Mouse (Mus musculus) lung, postnatal 0 days (tissue): ENCODE data around the gene Camta1.
A peak's percentile ranks its signal among the peaks of the same experiment; 100 is the strongest.

Experiments
- CTCF ChIP-seq: IDR thresholded peaks from 2 replicates; pipeline ENCODE4 v1.5.1; 2016; ENCODE audit warnings: antibody characterized with exemption, mild to moderate bottlenecking
- EP300 ChIP-seq: IDR thresholded peaks from 2 replicates; pipeline ENCODE4 v1.6.1; 2016; ENCODE audit warnings: antibody characterized with exemption, mild to moderate bottlenecking, control low read depth

GRCm38 (mm10) chr4:151425133-151425532 is 436.5 kb downstream of the Camta1 start:
- TF ChIP-seq CTCF (peak; percentile 17; the same call in 1 of the 2 replicates), EP300 (no peak)
